Mouse (Mus musculus): ENCODE measurements around the gene Cit.

DNA sequence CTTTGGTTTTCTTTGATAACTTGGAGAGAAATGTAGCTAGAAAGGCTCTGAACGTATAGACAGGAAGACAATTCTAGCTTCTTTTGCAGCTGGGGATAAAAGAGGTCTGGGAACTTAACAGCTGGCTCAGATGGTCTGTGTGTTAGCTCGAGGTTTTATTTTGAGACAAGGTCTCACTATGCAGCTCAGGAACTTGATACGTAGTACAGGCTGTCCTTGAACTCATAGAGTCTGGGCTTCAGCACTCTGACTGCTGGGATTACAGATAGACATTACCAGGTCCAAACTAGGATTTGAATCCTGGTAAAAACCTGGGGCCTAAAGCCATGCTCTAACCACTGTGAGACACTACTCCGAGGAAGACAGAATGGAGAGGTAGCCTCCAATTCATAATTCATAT is 201.2 kb downstream of the Cit start:
- TF ChIP-seq POLR2A (IDR thresholded peaks at IDR 0.05; ENCODE audit: insufficient read depth, low read depth, low read length) (no peak), CTCF (IDR thresholded peaks at IDR 0.05) (no peak), EP300 (IDR thresholded peaks at IDR 0.05; ENCODE audit: insufficient read depth, low read depth, low read length) (no peak)

Measured in heart, adult 2 months (tissue).